Mouse (Mus musculus): Measurements from ENCODE around the gene Myrf. TPM values are rescaled to one million over a fixed set of nuclear protein-coding genes. Genes with fewer than 3 reads are reported as not detected.
"Not testable (repeated sequence)": the region's sequence is repeated elsewhere in the genome, so short reads cannot be mapped to it uniquely, and the experiment has no call there.

The Myrf gene
- polyA plus RNA-seq, 1 experiment from 2014 or later = 0.22 TPM

GRCm38 (mm10) chr19:10169692-10170330 lies 70.7 kb downstream of the Myrf start:
- 83% methylated on average over 3 of the region's 3 CpGs for WGBS
- H3K9me3 ChIP-seq (replicated peaks) = not testable (repeated sequence)

GRCm38 (mm10) chr19:10169179-10169578 lies 71.4 kb downstream of the Myrf start:
- no peak overlapping the region for H3K4me2 ChIP-seq
- H3K27ac ChIP-seq = no peak overlapping the region
- no peaks in the 10 kb centered on the region for H3K9me3 ChIP-seq (replicated peaks)
- H3K36me3 ChIP-seq (ENCODE audit: poor library complexity, severe bottlenecking) = no peaks in the 10 kb centered on the region
- no peaks in the 10 kb centered on the region for H3K4me1 ChIP-seq
- no peak for ATAC-seq
- no peak overlapping the region for H3K4me3 ChIP-seq
- H3K27me3 ChIP-seq = no peaks in the 10 kb centered on the region
- H3K9ac ChIP-seq = no peak overlapping the region

More at GRCm38 (mm10) chr19:10169692-10170330, 70.7 kb downstream of the Myrf start:
- H3K27me3 ChIP-seq; H3K36me3 ChIP-seq (ENCODE audit: poor library complexity, severe bottlenecking); H3K9ac ChIP-seq; H3K4me2 ChIP-seq; H3K4me3 ChIP-seq; H3K4me1 ChIP-seq; H3K27ac ChIP-seq; ATAC-seq: not testable (repeated sequence)

DNA sequence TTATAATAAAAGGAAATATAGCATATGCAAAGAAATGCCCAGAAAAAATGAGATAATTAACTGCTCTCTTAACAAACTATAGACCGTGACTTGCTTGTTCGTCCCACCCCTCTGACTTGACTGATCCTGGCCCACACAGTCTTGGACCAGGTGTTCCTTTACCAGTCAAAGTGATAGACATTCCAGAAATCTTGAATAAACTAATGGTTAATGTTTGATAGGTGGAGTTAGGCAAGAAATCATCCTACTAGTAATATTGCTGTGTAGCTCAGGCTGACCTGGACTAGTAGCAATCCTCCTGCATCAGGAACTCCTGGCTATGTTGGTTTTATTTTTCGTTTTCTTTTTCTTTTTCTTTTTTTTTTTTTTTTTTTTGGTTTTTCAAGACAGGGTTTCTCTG lies 72.1 kb downstream of the Myrf start:
- Histone ChIP-seq H3K4me3 (no peak overlapping the region), H3K9ac (no peak overlapping the region), H3K27ac (no peak overlapping the region), H3K9me3 (replicated peaks) (no peaks in the 10 kb centered on the region), H3K36me3 (ENCODE audit: poor library complexity, severe bottlenecking) (no peaks in the 10 kb centered on the region), H3K27me3 (no peaks in the 10 kb centered on the region), H3K4me2 (no peak overlapping the region), H3K4me1 (no peaks in the 10 kb centered on the region)
- no peak for ATAC-seq
- WGBS = 91% methylated on average over 3 of the region's 3 CpGs

DNA sequence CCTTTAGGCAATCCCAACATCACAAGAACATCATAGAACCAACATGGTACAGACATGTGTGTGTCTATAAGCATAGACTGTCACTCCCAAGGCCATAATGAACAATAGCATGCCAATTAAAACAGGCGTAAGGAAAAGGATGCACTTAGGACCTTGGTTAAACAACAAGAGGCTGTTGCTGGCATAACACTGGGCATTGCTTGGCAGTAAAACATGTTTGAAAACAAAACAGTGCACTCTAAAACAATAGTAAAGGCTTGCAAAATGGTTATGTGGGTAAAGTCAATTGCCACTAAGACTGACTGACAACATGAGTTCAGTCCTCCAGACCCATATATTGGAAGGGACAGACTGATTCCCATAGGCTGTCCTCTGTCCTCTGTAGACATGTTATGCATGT lies 72.6 kb downstream of the Myrf start:
- Histone ChIP-seq H3K27ac (no peak overlapping the region), H3K27me3 (no peaks in the 10 kb centered on the region), H3K4me3 (no peak overlapping the region), H3K36me3 (ENCODE audit: poor library complexity, severe bottlenecking) (no peaks in the 10 kb centered on the region), H3K4me1 (no peaks in the 10 kb centered on the region), H3K9ac (no peak overlapping the region), H3K4me2 (no peak overlapping the region), H3K9me3 (replicated peaks) (no peaks in the 10 kb centered on the region)
- 82% methylated on average over 1 of the region's 1 CpGs for WGBS
- no peak for ATAC-seq

GRCm38 (mm10) chr19:10167112-10167511 lies 73.4 kb downstream of the Myrf start:
- Histone ChIP-seq H3K9me3 (replicated peaks) (no peaks in the 10 kb centered on the region), H3K27ac (no peak overlapping the region), H3K9ac (no peak overlapping the region), H3K4me1 (no peaks in the 10 kb centered on the region), H3K4me3 (no peak overlapping the region), H3K27me3 (no peaks in the 10 kb centered on the region), H3K36me3 (ENCODE audit: poor library complexity, severe bottlenecking) (no peaks in the 10 kb centered on the region), H3K4me2 (no peak overlapping the region)
- ATAC-seq = no peak
- WGBS = 79% methylated on average over 4 of the region's 4 CpGs

DNA sequence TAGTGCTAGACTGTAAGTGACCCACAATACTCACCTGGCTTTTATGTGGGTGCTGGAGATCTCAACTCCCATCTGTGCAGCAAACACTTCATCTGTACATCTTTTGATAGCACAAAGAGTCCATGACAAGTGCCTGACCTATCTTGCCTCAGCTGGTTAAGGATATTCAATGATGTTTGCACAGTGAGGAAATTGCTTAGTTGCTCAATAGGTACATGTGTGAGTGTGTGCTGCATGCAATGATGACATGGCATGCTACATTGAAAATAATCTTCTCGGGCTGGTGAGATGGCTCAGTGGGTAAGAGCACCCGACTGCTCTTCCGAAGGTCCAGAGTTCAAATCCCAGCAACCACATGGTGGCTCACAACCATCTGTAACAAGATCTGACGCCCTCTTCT lies 74.6 kb downstream of the Myrf start:
- ATAC-seq; H3K4me3 ChIP-seq; H3K9me3 ChIP-seq (replicated peaks); H3K27me3 ChIP-seq; H3K4me1 ChIP-seq; H3K27ac ChIP-seq; H3K4me2 ChIP-seq; H3K9ac ChIP-seq; H3K36me3 ChIP-seq (ENCODE audit: poor library complexity, severe bottlenecking): not testable (repeated sequence)
- 83% methylated on average over 4 of the region's 4 CpGs for WGBS

GRCm38 (mm10) chr19:10163896-10164295 lies 76.7 kb downstream of the Myrf start:
- 89% methylated on average over 3 of the region's 3 CpGs for WGBS
- Histone ChIP-seq H3K36me3 (ENCODE audit: poor library complexity, severe bottlenecking) (no peaks in the 10 kb centered on the region), H3K4me2 (no peak overlapping the region), H3K9me3 (replicated peaks) (no peaks in the 10 kb centered on the region), H3K27me3 (no peaks in the 10 kb centered on the region), H3K4me1 (no peaks in the 10 kb centered on the region), H3K4me3 (no peak overlapping the region), H3K9ac (no peak overlapping the region), H3K27ac (no peak overlapping the region)
- no peak for ATAC-seq

Small RNA genes within 50 kb of the gene (microRNA-seq; reads per million reads assigned to microRNA genes)
- 1.1 reads per million for gene Mir6993

Other genes with a start within 250 kb of the Myrf start
- gene Best1, start 239.1 kb downstream of the Myrf start, polyA plus RNA-seq (2015; fragmentation: Nextera tagmentation; extraction: Ambion mirVana) = 0.76 and 1.2 TPM in 2 replicates
- gene Rab3il1, start 239.1 kb downstream of the Myrf start, polyA plus RNA-seq (2015; fragmentation: Nextera tagmentation; extraction: Ambion mirVana) = 14.4 and 15.2 TPM in 2 replicates
- 5.8 TPM in 2 replicates for gene Fads3, start 199.2 kb downstream of the Myrf start, polyA plus RNA-seq (2015; fragmentation: Nextera tagmentation; extraction: Ambion mirVana)
- gene Fads2, start 139.0 kb downstream of the Myrf start, polyA plus RNA-seq (2015; fragmentation: Nextera tagmentation; extraction: Ambion mirVana) = 134 and 154 TPM in 2 replicates
- gene Fads1, start 57.9 kb downstream of the Myrf start, polyA plus RNA-seq (2015; fragmentation: Nextera tagmentation; extraction: Ambion mirVana) = 148 and 172 TPM in 2 replicates
- gene Tmem258, start 36.7 kb downstream of the Myrf start, polyA plus RNA-seq (2015; fragmentation: Nextera tagmentation; extraction: Ambion mirVana) = 408 and 447 TPM in 2 replicates
- 98.8 and 104 TPM in 2 replicates for gene Fen1, start 36.6 kb downstream of the Myrf start, polyA plus RNA-seq (2015; fragmentation: Nextera tagmentation; extraction: Ambion mirVana)
- gene Dagla, start 64.1 kb upstream of the Myrf start, polyA plus RNA-seq (2015; fragmentation: Nextera tagmentation; extraction: Ambion mirVana) = 3.2 TPM in 2 replicates
- 4.4 and 5.0 TPM in 2 replicates for gene Syt7, start 148.3 kb upstream of the Myrf start, polyA plus RNA-seq (2015; fragmentation: Nextera tagmentation; extraction: Ambion mirVana)
- 0.25 and 0.40 TPM in 2 replicates for gene Lrrc10b, start 216.7 kb upstream of the Myrf start, polyA plus RNA-seq (2015; fragmentation: Nextera tagmentation; extraction: Ambion mirVana)
- gene Ppp1r32, start 242.2 kb upstream of the Myrf start, polyA plus RNA-seq (2015; fragmentation: Nextera tagmentation; extraction: Ambion mirVana) = 1.5 and 1.9 TPM in 2 replicates